Mouse (Mus musculus): Measurements from ENCODE around the gene Apoa2.
A peak's percentile ranks its signal among the peaks of the same experiment; 100 is the strongest.

Gene Apoa2

GRCm38 (mm10) chr1:171262594-171263130 is 37.8 kb downstream of the Apoa2 start:
- DNase-seq, result no peak

- no peak for DNase-seq
Measured at GRCm38 (mm10) chr1:171263185-171263611, 38.3 kb downstream of the Apoa2 start.

GRCm38 (mm10) chr1:171263666-171264461 is 39.0 kb downstream of the Apoa2 start:
- no peak for DNase-seq

DNA sequence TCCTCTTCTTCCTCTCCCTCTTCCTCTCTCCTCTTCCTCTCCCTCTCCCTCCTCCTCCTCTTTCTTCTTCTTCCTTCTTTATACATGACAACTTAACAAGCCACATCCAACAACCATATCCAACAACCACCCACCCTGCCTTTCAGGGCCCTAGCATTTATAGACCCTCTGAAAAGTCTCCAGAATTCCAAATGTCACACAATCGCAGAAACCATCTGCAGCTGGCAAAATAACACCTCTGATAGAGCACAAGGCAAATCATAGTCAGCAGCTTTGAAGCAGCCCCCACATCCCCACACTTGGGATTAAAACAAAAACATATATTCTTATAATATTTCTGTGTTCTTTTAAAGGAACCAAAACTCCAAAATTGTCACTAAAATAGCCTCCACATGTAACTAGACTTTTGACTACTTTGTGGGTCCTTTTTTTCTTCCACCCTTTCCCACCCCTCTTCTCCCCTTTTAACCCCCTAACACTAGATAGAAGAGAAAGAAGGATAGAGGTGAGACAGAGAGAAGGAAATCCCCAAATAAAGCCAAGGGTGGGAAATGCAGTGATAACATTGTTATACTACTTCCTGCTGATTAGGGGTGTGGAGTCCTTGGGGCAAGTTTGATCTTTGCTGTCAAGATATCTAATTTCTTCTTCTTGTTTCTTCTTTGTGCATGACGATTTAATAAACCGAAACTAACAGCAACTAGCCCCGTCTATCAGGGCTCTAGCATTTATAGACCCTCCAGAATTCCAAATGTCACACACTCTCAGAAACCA is 41.3 kb downstream of the Apoa2 start:
- no peak for DNase-seq

GRCm38 (mm10) chr1:171268341-171268740 is 43.5 kb downstream of the Apoa2 start:
- DNase-seq, result no peak

GRCm38 (mm10) chr1:171269848-171270572 is 45.2 kb downstream of the Apoa2 start, which contains the start of gene B4galt3:
Gene B4galt3, plus strand, starts transcription at chr1:171270328.
- DNase-seq, result peak; percentile 98 to 99

GRCm38 (mm10) chr1:171270573-171270900 is 45.7 kb downstream of the Apoa2 start:
- DNase-seq, result no peak

- DNase-seq, result no peak
Measured at GRCm38 (mm10) chr1:171271196-171271595, 46.3 kb downstream of the Apoa2 start.

DNA sequence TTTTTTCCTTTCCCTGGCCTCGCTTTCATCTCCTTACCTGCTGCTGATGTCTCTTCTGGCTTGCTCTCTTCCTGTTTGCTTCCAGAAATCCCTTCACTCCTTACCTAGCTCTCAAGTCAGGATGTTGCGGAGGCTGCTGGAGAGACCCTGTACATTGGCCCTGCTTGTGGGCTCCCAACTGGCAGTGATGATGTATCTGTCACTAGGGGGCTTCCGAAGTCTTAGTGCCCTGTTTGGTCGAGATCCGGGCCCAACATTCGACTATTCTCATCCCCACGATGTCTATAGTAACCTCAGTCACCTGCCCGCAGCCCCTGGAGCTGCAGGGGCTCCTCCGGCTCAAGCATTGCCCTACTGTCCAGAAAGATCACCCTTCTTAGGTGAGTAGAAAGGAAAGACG is 46.8 kb downstream of the Apoa2 start:
- DNase-seq, result no peak

DNA sequence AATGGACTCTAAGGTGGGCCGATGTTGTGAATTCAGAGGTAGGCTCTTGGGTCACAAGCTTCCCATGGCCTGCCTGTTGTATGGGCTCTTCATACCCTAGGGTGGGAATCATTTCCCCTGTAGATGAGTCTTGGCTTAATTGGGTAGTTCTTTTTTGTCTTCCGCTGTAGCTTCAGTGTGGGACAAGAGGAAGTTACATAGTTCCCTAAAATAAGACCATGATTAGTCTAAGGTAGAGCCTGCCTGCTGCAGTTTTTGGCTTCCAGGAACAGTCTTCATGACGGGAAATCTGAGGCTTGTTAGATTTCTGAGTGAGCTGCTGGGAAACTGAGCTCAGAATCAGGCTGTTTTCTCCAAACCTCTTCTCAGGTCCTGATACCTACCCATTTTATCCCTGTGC is 47.2 kb downstream of the Apoa2 start:
- peak in 1 of 2 experiments; percentile 1 for DNase-seq

DNA sequence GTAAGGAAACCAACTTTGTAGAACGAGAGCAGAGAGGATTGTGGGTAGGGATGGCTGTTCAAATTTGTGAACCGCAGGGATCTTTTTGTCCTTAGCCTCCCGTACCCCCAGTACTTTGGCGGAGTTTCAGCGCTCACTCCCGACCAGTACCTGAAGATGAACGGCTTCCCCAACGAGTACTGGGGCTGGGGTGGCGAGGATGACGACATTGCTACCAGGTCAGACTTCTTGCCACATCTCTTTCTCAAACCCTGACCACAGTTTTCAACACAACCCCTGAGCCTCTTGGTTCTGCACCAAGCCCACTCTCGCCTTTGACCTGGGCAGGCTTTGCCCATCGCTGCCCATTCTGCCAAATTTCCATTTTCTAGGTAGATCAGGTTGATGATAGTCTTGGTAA is 49.3 kb downstream of the Apoa2 start:
- peak in 1 of 2 experiments; percentile 6 for DNase-seq

- DNase-seq, result no peak
Measured at GRCm38 (mm10) chr1:171275144-171275734, 50.4 kb downstream of the Apoa2 start.

Data from thymus, postnatal 36 days (tissue).